Mouse (Mus musculus): ENCODE measurements around the gene Fpgs.

Gene Fpgs

DNA sequence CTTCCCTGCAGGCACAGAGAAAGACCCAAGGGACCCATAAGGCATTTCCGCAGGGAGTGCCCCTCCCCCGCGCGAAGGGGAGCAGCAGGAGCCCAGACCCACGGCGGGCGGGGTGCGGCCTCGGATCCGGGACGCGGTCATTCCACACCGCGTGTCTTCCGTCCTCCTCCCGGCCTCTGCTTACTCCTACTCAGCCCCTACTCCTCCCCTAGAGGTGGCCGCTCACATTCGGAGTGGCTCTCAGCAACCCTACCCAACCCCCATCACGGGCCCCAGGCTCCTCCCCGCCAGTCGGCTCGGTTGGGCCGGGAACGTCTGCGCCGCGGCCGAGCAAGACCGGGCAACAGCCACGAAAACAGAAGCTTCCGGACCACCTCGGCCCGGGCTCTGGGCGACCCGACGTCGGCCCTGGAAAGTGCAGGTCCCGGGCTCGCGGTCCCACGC, 8.2 kb upstream of the Fpgs start:
- Histone ChIP-seq H3K9me3 (ENCODE audit: low read length) (no peaks in the 10 kb centered on the region), H3K4me1 (replicated peaks; ENCODE audit: low read depth, low read length) (peaks cover 69% of the 10 kb centered on the region), H3K4me3 (replicated peaks; ENCODE audit: low read length) (peak overlapping the region; percentile 97), H3K27me3 (ENCODE audit: insufficient read depth, low read length) (no peaks in the 10 kb centered on the region), H3K36me3 (ENCODE audit: insufficient read depth, low read length) (peaks cover 47% of the 10 kb centered on the region)
- no peak for TF ChIP-seq NANOG (IDR thresholded peaks at IDR 0.05; ENCODE audit: borderline replicate concordance, low read length)
- no peak for TF ChIP-seq POU5F1 (IDR thresholded peaks at IDR 0.05; ENCODE audit: borderline replicate concordance, low read length)
- TF ChIP-seq CTCF (conservative IDR thresholded peaks at IDR 0.05; ENCODE audit: low read length), result no peak

DNA sequence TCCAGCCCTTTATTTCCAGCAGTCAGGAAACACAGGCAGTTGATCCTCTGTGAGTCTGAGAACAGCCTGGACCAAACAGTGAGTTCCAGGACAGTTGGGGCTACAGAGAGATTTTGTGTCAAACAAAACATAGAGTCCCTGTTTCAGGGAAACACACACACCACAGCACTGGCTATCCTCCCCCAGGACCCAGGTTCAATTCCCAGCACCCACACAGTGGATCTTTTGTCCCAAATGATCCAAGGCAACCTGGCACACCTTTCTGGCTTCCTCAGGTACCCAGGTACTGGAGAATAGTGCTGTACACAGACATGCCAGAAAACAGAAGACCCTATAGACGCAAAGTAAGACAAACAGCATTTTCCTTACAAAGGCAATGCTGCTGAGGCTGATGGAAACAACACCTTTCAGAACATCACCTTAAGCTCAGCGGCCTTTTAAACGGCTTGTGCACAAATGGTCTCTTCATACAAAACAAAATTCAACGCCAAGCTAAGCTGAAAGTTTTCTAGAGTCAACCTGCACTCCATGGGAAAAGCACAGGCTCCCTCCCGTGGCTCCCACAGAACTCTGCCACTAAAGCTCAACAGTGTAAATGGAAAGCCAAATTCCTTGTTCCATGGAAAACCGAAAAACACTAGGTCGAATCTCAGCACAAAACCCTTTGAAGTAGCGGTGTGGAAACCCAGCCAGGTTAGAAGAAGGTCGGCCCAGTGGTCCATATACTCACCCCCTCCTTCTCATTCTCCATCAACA, 7.5 kb upstream of the Fpgs start:
- Histone ChIP-seq H3K9me3 (ENCODE audit: low read length) (no peaks in the 10 kb centered on the region), H3K4me3 (replicated peaks; ENCODE audit: low read length) (peak overlapping the region; percentile 97), H3K4me1 (replicated peaks; ENCODE audit: low read depth, low read length) (peaks cover 76% of the 10 kb centered on the region), H3K27me3 (ENCODE audit: insufficient read depth, low read length) (no peaks in the 10 kb centered on the region), H3K36me3 (ENCODE audit: insufficient read depth, low read length) (peaks cover 54% of the 10 kb centered on the region)
- TF ChIP-seq POU5F1 (IDR thresholded peaks at IDR 0.05; ENCODE audit: borderline replicate concordance, low read length) (no peak), CTCF (conservative IDR thresholded peaks at IDR 0.05; ENCODE audit: low read length) (no peak), NANOG (IDR thresholded peaks at IDR 0.05; ENCODE audit: borderline replicate concordance, low read length) (no peak)

DNA sequence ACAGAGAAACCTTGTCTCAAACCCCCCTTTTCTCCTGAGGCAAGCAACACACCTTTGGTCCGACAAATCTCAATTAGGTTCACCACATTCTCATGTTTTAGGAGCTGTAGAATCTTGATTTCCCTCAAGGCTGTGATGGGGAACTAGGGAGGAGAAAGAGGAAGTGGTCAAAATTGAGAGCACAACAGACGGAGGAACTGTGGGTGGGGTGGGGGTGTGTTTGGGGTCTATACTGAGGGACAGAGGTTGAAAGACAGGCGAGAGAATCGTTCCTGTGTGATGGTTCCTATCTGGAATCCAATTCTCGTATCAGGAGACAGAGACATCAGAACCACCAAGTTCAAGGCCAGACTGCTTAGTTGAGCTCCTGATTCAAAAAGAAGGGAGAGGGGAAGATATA, 6.5 kb upstream of the Fpgs start:
- H3K4me3 ChIP-seq (replicated peaks; ENCODE audit: low read length), result peak overlapping the region; percentile 39
- TF ChIP-seq CTCF (conservative IDR thresholded peaks at IDR 0.05; ENCODE audit: low read length), result no peak
- no peak for TF ChIP-seq POU5F1 (IDR thresholded peaks at IDR 0.05; ENCODE audit: borderline replicate concordance, low read length)
- TF ChIP-seq NANOG (IDR thresholded peaks at IDR 0.05; ENCODE audit: borderline replicate concordance, low read length), result no peak
- no peaks in the 10 kb centered on the region for H3K9me3 ChIP-seq (ENCODE audit: low read length)
- H3K27me3 ChIP-seq (ENCODE audit: insufficient read depth, low read length), result no peaks in the 10 kb centered on the region
- peaks cover 64% of the 10 kb centered on the region for H3K36me3 ChIP-seq (ENCODE audit: insufficient read depth, low read length)
- peaks cover 80% of the 10 kb centered on the region for H3K4me1 ChIP-seq (replicated peaks; ENCODE audit: low read depth, low read length)

DNA sequence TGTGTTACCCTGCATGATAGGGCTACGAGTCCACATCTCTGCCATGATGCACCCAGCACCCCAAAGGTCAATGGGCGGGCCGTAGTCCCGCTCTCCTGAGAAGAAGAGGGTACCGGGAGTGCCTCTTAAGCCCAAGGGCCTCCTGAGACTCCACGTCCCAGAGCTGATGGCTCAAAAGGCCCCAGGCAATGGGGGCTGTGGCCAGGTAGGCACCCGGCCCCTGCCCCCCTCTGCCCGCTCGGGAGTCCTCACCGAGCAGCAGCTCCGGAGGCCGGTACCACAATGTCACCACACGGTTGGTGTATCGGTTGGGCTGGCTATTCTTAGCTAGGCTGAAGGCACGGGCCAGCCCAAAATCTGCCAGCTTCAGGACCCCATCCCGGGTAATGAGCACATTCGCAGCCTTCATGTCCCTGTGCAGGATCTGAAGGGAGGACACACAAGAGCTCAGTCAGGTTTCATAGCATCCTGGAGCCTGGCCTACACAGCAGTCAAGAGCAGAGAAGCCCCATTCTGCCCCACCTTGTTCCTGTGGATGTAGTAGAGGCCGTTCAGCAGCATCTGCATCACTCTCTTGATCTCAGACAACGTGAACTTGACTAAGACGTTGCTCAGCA, 5.7 kb upstream of the Fpgs start:
- Histone ChIP-seq H3K4me3 (replicated peaks; ENCODE audit: low read length) (peak overlapping the region; percentile 39), H3K4me1 (replicated peaks; ENCODE audit: low read depth, low read length) (peaks cover 80% of the 10 kb centered on the region), H3K9me3 (ENCODE audit: low read length) (no peaks in the 10 kb centered on the region), H3K27me3 (ENCODE audit: insufficient read depth, low read length) (no peaks in the 10 kb centered on the region), H3K36me3 (ENCODE audit: insufficient read depth, low read length) (peaks cover 72% of the 10 kb centered on the region)
- TF ChIP-seq CTCF (conservative IDR thresholded peaks at IDR 0.05; ENCODE audit: low read length), result no peak
- TF ChIP-seq POU5F1 (IDR thresholded peaks at IDR 0.05; ENCODE audit: borderline replicate concordance, low read length), result no peak
- TF ChIP-seq NANOG (IDR thresholded peaks at IDR 0.05; ENCODE audit: borderline replicate concordance, low read length), result no peak

DNA sequence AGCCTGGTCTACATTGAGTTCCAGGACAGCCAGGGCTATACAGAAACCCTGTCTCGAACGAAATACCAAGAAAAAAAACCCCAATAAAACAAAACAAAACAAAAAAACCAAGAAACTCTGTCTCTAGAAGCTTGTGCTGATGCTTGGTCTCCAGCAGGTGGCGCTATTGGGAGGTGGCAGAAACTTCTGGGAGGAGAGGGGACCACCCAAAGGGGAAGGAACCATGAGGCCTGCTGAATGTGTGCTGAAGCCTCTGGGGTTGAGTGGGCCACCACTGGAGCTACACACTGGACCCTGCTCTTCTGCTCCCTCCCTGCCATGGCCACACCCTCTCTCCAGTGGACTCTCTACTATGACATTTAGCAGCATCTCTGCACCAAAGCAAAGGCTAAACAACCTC, 4.7 kb upstream of the Fpgs start:
- Histone ChIP-seq H3K4me3 (replicated peaks; ENCODE audit: low read length) (no peak overlapping the region), H3K9me3 (ENCODE audit: low read length) (no peaks in the 10 kb centered on the region), H3K27me3 (ENCODE audit: insufficient read depth, low read length) (no peaks in the 10 kb centered on the region), H3K4me1 (replicated peaks; ENCODE audit: low read depth, low read length) (peaks cover 80% of the 10 kb centered on the region), H3K36me3 (ENCODE audit: insufficient read depth, low read length) (peaks cover 82% of the 10 kb centered on the region)
- TF ChIP-seq NANOG (IDR thresholded peaks at IDR 0.05; ENCODE audit: borderline replicate concordance, low read length) (no peak), POU5F1 (IDR thresholded peaks at IDR 0.05; ENCODE audit: borderline replicate concordance, low read length) (no peak), CTCF (conservative IDR thresholded peaks at IDR 0.05; ENCODE audit: low read length) (peak; percentile 94)

DNA sequence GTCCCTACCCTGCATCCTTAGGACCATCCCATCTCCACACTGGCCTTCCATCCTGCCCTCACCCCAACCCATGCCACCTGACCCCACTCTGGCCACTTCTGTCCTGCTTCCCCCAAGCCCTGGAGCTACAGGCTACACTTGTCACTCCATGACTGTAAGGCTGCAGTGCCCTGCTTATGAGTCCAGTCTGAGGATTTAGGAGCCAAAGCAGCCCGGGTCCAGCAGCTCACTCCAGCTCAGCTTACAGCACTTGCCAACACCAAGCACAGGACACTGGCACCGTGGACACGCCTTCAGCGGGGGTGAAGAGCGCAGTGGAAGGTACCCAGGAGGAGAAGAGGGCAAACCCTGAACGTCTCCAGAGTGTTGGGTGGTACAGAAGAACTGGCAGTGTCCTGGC, 3.0 kb upstream of the Fpgs start:
- H3K27me3 ChIP-seq (ENCODE audit: insufficient read depth, low read length), result no peaks in the 10 kb centered on the region
- H3K4me1 ChIP-seq (replicated peaks; ENCODE audit: low read depth, low read length), result peaks cover 96% of the 10 kb centered on the region
- no peak overlapping the region for H3K4me3 ChIP-seq (replicated peaks; ENCODE audit: low read length)
- no peak for TF ChIP-seq NANOG (IDR thresholded peaks at IDR 0.05; ENCODE audit: borderline replicate concordance, low read length)
- TF ChIP-seq CTCF (conservative IDR thresholded peaks at IDR 0.05; ENCODE audit: low read length), result no peak
- no peak for TF ChIP-seq POU5F1 (IDR thresholded peaks at IDR 0.05; ENCODE audit: borderline replicate concordance, low read length)
- peaks cover 98% of the 10 kb centered on the region for H3K36me3 ChIP-seq (ENCODE audit: insufficient read depth, low read length)
- no peaks in the 10 kb centered on the region for H3K9me3 ChIP-seq (ENCODE audit: low read length)

DNA sequence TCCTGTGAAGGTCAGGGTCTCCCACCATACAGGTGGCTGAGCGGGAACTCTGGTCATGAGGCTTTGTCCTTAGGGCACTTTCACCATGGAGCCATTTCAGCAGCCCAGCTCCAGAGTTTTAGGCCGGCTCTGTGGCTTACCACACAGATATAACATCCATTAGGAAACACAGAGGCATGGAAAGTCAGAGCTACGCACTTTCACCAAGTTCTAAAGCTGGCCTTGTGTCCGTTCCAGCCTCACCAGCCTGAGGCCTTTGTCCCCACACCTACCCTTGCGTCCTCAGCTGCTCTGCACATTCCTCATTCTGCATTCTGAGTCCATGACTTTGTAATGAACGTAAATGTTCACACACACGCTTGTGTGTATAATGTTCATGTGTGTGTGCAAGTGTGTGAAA, 1.1 kb upstream of the Fpgs start:
- Histone ChIP-seq H3K27me3 (ENCODE audit: insufficient read depth, low read length) (no peaks in the 10 kb centered on the region), H3K4me3 (replicated peaks; ENCODE audit: low read length) (no peak overlapping the region), H3K36me3 (ENCODE audit: insufficient read depth, low read length) (peaks cover 88% of the 10 kb centered on the region), H3K9me3 (ENCODE audit: low read length) (no peaks in the 10 kb centered on the region), H3K4me1 (replicated peaks; ENCODE audit: low read depth, low read length) (peaks cover 98% of the 10 kb centered on the region)
- TF ChIP-seq POU5F1 (IDR thresholded peaks at IDR 0.05; ENCODE audit: borderline replicate concordance, low read length) (no peak), CTCF (conservative IDR thresholded peaks at IDR 0.05; ENCODE audit: low read length) (no peak), NANOG (IDR thresholded peaks at IDR 0.05; ENCODE audit: borderline replicate concordance, low read length) (no peak)

DNA sequence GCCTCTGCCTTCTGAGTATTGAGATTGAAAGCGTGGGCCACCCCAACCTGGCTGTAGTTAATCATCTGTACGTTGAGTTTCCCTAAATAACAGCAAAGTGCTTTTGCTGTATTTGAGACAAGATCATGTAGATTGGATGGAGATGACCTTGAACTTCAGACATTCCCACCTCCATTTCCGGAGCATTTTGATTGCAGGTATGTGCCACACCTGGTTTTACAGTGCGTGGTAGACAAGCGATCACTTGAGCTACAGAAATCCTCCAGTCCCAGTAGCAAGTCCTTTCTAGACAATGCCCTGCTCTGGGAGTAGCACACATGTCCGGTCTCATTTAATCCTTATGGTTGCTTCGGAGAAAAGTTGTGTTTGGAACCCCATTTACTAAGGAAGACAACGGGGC, 899 bp downstream of the Fpgs start:
- Histone ChIP-seq H3K4me3 (replicated peaks; ENCODE audit: low read length) (peak overlapping the region; percentile 45; the same call in 1 of the 2 replicates), H3K4me1 (replicated peaks; ENCODE audit: low read depth, low read length) (peaks cover 83% of the 10 kb centered on the region), H3K36me3 (ENCODE audit: insufficient read depth, low read length) (peaks cover 69% of the 10 kb centered on the region), H3K27me3 (ENCODE audit: insufficient read depth, low read length) (no peaks in the 10 kb centered on the region), H3K9me3 (ENCODE audit: low read length) (no peaks in the 10 kb centered on the region)
- TF ChIP-seq CTCF (conservative IDR thresholded peaks at IDR 0.05; ENCODE audit: low read length), result no peak
- TF ChIP-seq NANOG (IDR thresholded peaks at IDR 0.05; ENCODE audit: borderline replicate concordance, low read length), result no peak
- TF ChIP-seq POU5F1 (IDR thresholded peaks at IDR 0.05; ENCODE audit: borderline replicate concordance, low read length), result no peak

All from E14TG2a.4 (cell line).